Mouse (Mus musculus) ES-Bruce4 (cell line): ENCODE results near the gene Cntn5. TPM values are rescaled to one million over a fixed set of nuclear protein-coding genes. Genes with fewer than 3 reads are reported as not detected.

ENCODE experiments used
- H3K27ac ChIP-seq: 2 replicates; pipeline ENCODE4 v1.5.1; 2012; ENCODE audit warnings: low read length, inconsistent platforms; ENCODE audit not compliant: insufficient read depth
- H3K27me3 ChIP-seq: 2 replicates; pipeline ENCODE4 v1.6.1; 2012; ENCODE audit warnings: mild to moderate bottlenecking, low read length, inconsistent platforms; ENCODE audit not compliant: control insufficient read depth, poor library complexity, insufficient read depth, severe bottlenecking
- H3K36me3 ChIP-seq: 2 replicates; pipeline ENCODE4 v1.6.1; 2012; ENCODE audit warnings: inconsistent platforms, mild to moderate bottlenecking, low read length, moderate library complexity; ENCODE audit not compliant: control insufficient read depth, poor library complexity, insufficient read depth, severe bottlenecking
- H3K4me1 ChIP-seq: one replicate; pipeline ENCODE4 v1.8.1; 2011; ENCODE audit warnings: low read length; ENCODE audit not compliant: control insufficient read depth, insufficient read depth
- H3K4me3 ChIP-seq: 2 replicates; pipeline ENCODE4 v1.5.1; 2011; ENCODE audit warnings: low read depth, mild to moderate bottlenecking, low read length
- H3K9ac ChIP-seq: 2 replicates; pipeline ENCODE4 v1.6.1; 2012; ENCODE audit warnings: low read depth, mild to moderate bottlenecking, inconsistent platforms; ENCODE audit not compliant: poor library complexity, severe bottlenecking
- H3K9me3 ChIP-seq: replicated peaks from 2 replicates; pipeline ENCODE4 v1.6.1; 2012; ENCODE audit warnings: mild to moderate bottlenecking, low read length, inconsistent platforms; ENCODE audit not compliant: control insufficient read depth, poor library complexity, insufficient read depth, severe bottlenecking
- CTCF ChIP-seq: IDR thresholded peaks from one replicate; pipeline ENCODE4 v1.8.1; 2011; ENCODE audit warnings: low read depth, low read length
- EP300 ChIP-seq: IDR thresholded peaks from 2 replicates; pipeline ENCODE4 v1.6.1; 2011; ENCODE audit warnings: low read depth, low read length; ENCODE audit not compliant: insufficient read depth
- POLR2A ChIP-seq: IDR thresholded peaks from one replicate; pipeline ENCODE4 v1.8.1; 2011; ENCODE audit warnings: low read length; ENCODE audit not compliant: insufficient read depth
- polyA plus RNA-seq: library from polyadenylated mRNA; stranded (reverse); fragments of >200 nt; gene quantifications from 2 replicates; pipeline ENCODE4 v1.2.4, GENCODE M21; 2011; ENCODE audit warnings: low read depth; ENCODE audit not compliant: missing spikeins, insufficient read depth, insufficient read length

The Cntn5 gene
- polyA plus RNA-seq, 1 experiment: not detected

- H3K4me1 ChIP-seq: no peaks in the 10 kb centered on the region
- TF ChIP-seq POLR2A (no peak), EP300 (no peak), CTCF (no peak)
- no peak overlapping the region for H3K27ac ChIP-seq
- no peaks in the 10 kb centered on the region for H3K36me3 ChIP-seq
- H3K27me3 ChIP-seq: no peaks in the 10 kb centered on the region
- H3K4me3 ChIP-seq: no peak overlapping the region
- no peaks in the 10 kb centered on the region for H3K9me3 ChIP-seq
- no peak overlapping the region for H3K9ac ChIP-seq
Observed at GRCm38 (mm10) chr9:10457900-10458299, 446.7 kb downstream of the Cntn5 start.

GRCm38 (mm10) chr9:10448987-10449563 is 455.5 kb downstream of the Cntn5 start:
- H3K9me3 ChIP-seq: no peaks in the 10 kb centered on the region
- H3K27me3 ChIP-seq: no peaks in the 10 kb centered on the region
- peaks cover 3% of the 10 kb centered on the region for H3K4me1 ChIP-seq
- H3K36me3 ChIP-seq: no peaks in the 10 kb centered on the region
- peak overlapping the region; percentile 77 for H3K27ac ChIP-seq
- no peak overlapping the region for H3K4me3 ChIP-seq
- TF ChIP-seq POLR2A (no peak), EP300 (peak; percentile 87)
- no peak overlapping the region for H3K9ac ChIP-seq

- H3K27ac ChIP-seq: no peak overlapping the region
- H3K27me3 ChIP-seq: no peaks in the 10 kb centered on the region
- no peaks in the 10 kb centered on the region for H3K36me3 ChIP-seq
- H3K4me3 ChIP-seq: no peak overlapping the region
- H3K4me1 ChIP-seq: peaks cover 3% of the 10 kb centered on the region
- no peak overlapping the region for H3K9ac ChIP-seq
- H3K9me3 ChIP-seq: no peaks in the 10 kb centered on the region
- TF ChIP-seq CTCF (no peak), POLR2A (no peak), EP300 (no peak)
Observed at GRCm38 (mm10) chr9:10447220-10447837, 457.2 kb downstream of the Cntn5 start.

GRCm38 (mm10) chr9:10412075-10412474 is 492.5 kb downstream of the Cntn5 start:
- Histone ChIP-seq H3K4me1 (no peaks in the 10 kb centered on the region), H3K36me3 (no peaks in the 10 kb centered on the region), H3K4me3 (no peak overlapping the region), H3K9ac (no peak overlapping the region), H3K27ac (no peak overlapping the region), H3K9me3 (no peaks in the 10 kb centered on the region), H3K27me3 (no peaks in the 10 kb centered on the region)
- TF ChIP-seq POLR2A (no peak), EP300 (no peak), CTCF (no peak)

- Histone ChIP-seq H3K36me3 (no peaks in the 10 kb centered on the region), H3K9me3 (no peaks in the 10 kb centered on the region), H3K27ac (no peak overlapping the region), H3K27me3 (no peaks in the 10 kb centered on the region), H3K4me1 (no peaks in the 10 kb centered on the region), H3K9ac (no peak overlapping the region), H3K4me3 (no peak overlapping the region)
- TF ChIP-seq POLR2A (no peak), CTCF (no peak), EP300 (no peak)
Observed at GRCm38 (mm10) chr9:10400099-10400498, 504.5 kb downstream of the Cntn5 start.

GRCm38 (mm10) chr9:10389863-10390262 is 514.7 kb downstream of the Cntn5 start:
- Histone ChIP-seq H3K9me3 (no peaks in the 10 kb centered on the region), H3K27me3 (no peaks in the 10 kb centered on the region), H3K27ac (no peak overlapping the region), H3K4me1 (no peaks in the 10 kb centered on the region), H3K4me3 (no peak overlapping the region), H3K36me3 (no peaks in the 10 kb centered on the region), H3K9ac (no peak overlapping the region)
- TF ChIP-seq EP300 (no peak), POLR2A (no peak), CTCF (no peak)
